Mouse (Mus musculus): Measurements from ENCODE around the gene Tmod3. TPM values are rescaled to one million over a fixed set of nuclear protein-coding genes. Genes with fewer than 3 reads are reported as not detected.
"Not testable (repeated sequence)": the region's sequence is repeated elsewhere in the genome, so short reads cannot be mapped to it uniquely, and the experiment has no call there.

The Tmod3 gene
- polyA plus RNA-seq, 1 experiment: not detected

DNA sequence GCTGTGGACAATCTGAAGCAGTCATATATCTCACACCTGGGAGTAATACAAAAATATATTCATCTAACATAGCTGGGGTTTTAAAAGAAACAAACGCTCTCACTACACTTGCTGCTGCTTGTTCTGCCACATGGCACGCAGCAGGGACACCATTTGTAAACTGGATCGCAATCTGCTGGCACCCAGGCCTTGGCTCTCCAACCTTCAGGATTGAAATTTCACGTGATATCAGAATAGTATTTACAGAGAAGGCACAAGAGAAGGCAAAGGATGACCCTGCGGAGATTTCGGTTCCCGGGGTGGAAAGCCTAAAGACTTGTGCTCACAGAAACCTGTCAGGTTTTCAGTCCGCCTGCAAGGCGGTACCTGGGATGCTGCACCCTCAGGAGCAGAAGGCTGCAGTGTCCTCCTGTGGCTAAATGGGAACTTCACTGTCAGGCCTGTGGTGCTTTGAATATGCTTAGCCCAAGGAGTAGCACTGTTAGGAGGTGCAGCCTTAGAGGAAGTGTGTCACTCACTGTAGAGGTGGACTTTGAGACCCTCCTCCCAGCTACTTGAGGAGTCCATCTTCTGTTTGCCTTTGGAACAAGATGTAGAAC, 65.0 kb downstream of the Tmod3 start:
- TF ChIP-seq POLR2A (IDR thresholded peaks at IDR 0.05; ENCODE audit: insufficient read depth, low read depth, low read length): no peak
- TF ChIP-seq CTCF (IDR thresholded peaks at IDR 0.05; ENCODE audit: insufficient read depth, low read depth, low read length): no peak
- WGBS: 85% methylated on average over 9 of the region's 9 CpGs
- Histone ChIP-seq H3K27ac (ENCODE audit: insufficient read depth, low read depth, low read length) (no peak overlapping the region), H3K4me3 (ENCODE audit: insufficient read depth, low read depth, low read length) (no peak overlapping the region), H3K4me1 (ENCODE audit: control insufficient read depth, insufficient read depth, low read length) (no peaks in the 10 kb centered on the region)

DNA sequence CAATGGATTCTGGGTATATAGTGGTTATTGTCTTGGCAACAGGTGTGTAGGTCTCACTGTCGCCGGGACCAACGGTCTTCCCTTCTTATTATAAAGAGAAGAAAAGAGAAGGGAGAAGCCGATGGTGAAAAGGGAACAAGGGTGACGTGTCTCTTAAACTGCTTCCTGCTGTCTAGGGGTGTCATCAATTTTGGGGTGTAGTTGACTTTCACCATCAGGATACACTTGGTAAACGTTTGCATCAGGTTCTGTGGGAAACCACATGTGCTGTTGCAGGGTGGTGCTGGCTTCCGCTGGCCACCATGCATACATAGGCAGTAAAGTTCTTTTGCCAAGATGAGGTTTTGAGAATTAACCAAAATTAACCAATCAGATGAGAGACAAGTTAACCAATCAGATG, 71.2 kb downstream of the Tmod3 start:
- WGBS: 96% methylated on average over 7 of the region's 7 CpGs
- H3K4me3 ChIP-seq (ENCODE audit: insufficient read depth, low read depth, low read length); H3K4me1 ChIP-seq (ENCODE audit: control insufficient read depth, insufficient read depth, low read length); H3K27ac ChIP-seq (ENCODE audit: insufficient read depth, low read depth, low read length): not testable (repeated sequence)

DNA sequence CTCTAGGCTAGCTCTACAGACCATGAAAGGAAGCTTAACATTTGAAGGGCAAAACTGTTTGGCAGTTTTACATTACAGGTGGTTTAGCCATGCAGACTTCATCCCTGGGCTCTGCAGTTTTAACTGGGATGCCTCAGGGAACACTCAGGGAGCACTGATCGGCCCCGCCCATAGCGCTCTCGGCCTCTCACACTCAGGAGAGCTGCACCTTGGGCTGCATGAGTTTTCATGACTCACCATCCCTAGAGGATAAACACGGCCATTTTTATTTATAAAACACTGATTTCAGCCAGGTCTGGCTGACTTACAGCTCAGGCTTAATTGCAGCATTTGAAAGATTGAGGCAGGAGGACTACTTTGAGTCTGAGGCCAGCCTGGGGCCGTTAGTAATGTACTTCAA, 74.2 kb downstream of the Tmod3 start:
- H3K4me3 ChIP-seq (ENCODE audit: insufficient read depth, low read depth, low read length): no peak overlapping the region
- H3K27ac ChIP-seq (ENCODE audit: insufficient read depth, low read depth, low read length): no peak overlapping the region
- no peaks in the 10 kb centered on the region for H3K4me1 ChIP-seq (ENCODE audit: control insufficient read depth, insufficient read depth, low read length)
- TF ChIP-seq CTCF (IDR thresholded peaks at IDR 0.05; ENCODE audit: insufficient read depth, low read depth, low read length) (no peak), POLR2A (IDR thresholded peaks at IDR 0.05; ENCODE audit: insufficient read depth, low read depth, low read length) (no peak)
- 75% methylated on average over 6 of the region's 6 CpGs for WGBS

DNA sequence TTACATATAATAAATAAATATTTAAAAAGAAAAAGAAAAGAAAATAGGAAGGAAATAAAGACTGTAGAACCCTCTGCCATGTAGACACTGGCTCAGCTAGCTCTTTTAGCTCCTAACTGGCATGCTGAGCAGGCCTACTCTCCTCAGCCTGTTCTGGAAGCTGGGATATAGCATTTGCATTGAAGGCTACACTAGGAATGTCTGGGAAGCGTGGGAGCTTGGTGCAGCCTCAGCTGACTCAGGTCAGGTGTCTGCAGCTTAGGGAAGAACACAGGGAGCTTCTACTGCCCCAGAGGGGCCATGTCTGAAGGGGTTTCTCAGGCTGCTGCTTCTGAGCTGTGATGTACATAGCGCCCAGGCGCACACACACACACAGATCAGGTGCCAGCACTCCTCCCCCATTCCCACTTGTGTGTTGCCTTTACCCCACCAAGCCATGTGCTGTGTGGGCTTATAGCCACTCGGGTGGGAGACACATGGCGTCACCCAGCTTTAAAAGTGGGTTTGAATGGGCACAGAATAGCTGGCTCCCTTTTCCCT, 78.9 kb downstream of the Tmod3 start:
- Histone ChIP-seq H3K4me3 (ENCODE audit: insufficient read depth, low read depth, low read length) (no peak overlapping the region), H3K4me1 (ENCODE audit: control insufficient read depth, insufficient read depth, low read length) (no peaks in the 10 kb centered on the region), H3K27ac (ENCODE audit: insufficient read depth, low read depth, low read length) (no peak overlapping the region)
- TF ChIP-seq CTCF (IDR thresholded peaks at IDR 0.05; ENCODE audit: insufficient read depth, low read depth, low read length) (no peak), POLR2A (IDR thresholded peaks at IDR 0.05; ENCODE audit: insufficient read depth, low read depth, low read length) (no peak)
- WGBS: 90% methylated on average over 5 of the region's 5 CpGs

DNA sequence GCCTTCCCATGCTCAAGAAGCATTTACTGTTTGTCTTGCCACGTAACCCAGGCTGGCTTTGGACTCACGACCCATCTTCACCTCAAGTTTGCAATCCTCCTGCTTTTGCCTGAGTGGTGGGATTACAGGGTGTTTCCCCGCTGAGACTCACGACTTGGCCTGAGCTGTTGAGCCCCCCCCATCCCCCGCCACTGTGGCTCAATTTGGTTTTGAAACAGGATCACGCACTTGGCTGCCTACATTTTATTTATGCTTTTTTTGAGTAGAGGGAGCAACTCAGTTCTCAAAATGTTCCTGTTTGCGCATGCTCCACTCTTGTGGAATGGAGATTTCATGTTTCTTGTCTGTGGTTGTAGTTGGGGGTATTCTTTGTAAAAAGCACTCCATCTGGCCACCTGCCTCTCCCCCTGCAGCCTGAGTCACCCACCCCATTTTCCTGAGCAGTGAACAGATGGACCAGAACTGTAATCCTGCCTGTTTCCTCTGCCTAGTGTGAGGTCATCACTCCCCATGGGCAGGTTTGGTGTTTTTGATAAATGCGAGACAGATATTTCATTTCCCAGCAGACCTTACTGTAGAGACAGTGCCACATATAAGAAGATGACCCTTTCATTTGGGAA, 80.2 kb downstream of the Tmod3 start:
- Histone ChIP-seq H3K4me1 (ENCODE audit: control insufficient read depth, insufficient read depth, low read length) (no peaks in the 10 kb centered on the region), H3K27ac (ENCODE audit: insufficient read depth, low read depth, low read length) (no peak overlapping the region), H3K4me3 (ENCODE audit: insufficient read depth, low read depth, low read length) (no peak overlapping the region)
- 65% methylated on average over 8 of the region's 8 CpGs for WGBS
- TF ChIP-seq CTCF (IDR thresholded peaks at IDR 0.05; ENCODE audit: insufficient read depth, low read depth, low read length) (no peak), POLR2A (IDR thresholded peaks at IDR 0.05; ENCODE audit: insufficient read depth, low read depth, low read length) (no peak)

DNA sequence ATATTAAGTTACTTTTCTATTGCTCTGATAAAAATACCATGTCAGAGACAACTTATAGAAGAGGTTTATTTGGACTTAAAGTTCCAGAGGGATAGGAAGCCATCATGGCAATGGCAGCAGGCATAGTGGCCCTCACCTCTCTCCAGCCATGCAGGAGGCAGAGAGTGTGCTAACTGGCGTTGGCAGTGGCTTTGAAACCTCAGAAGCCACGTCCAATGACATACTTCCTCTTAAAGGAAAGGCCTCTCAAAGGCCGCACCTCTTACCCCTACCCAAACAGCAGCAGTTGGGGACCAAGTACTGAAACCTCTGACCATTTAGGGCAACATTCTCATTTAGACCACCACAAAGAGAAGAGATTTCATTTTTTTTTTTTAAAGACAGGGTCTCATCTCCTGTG, 82.2 kb downstream of the Tmod3 start:
- Histone ChIP-seq H3K4me3 (ENCODE audit: insufficient read depth, low read depth, low read length) (no peak overlapping the region), H3K4me1 (ENCODE audit: control insufficient read depth, insufficient read depth, low read length) (no peaks in the 10 kb centered on the region), H3K27ac (ENCODE audit: insufficient read depth, low read depth, low read length) (no peak overlapping the region)
- TF ChIP-seq POLR2A (IDR thresholded peaks at IDR 0.05; ENCODE audit: insufficient read depth, low read depth, low read length) (no peak), CTCF (IDR thresholded peaks at IDR 0.05; ENCODE audit: insufficient read depth, low read depth, low read length) (no peak)
- WGBS: 81% methylated on average over 3 of the region's 3 CpGs

DNA sequence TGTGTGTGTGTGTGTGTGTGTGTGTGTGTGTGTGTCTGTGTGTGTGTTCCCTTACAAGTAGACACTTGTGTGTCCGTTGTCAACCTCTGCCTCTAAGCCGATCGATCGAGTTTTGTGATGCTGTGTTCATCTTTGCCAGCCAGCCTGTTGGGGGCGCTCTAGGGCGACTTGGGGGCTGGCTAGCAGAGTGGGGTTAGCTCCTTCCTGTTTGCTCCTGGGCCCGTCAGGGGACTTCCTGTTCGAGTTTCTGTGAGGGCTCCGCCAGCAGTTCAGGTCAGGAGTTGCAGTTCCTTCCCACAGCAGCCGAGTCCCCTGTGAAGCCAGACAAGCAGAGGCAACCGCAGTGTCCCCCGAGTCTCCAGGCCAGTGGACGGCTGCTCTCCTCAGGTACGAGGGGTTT, 91.2 kb downstream of the Tmod3 start:
- H3K27ac ChIP-seq (ENCODE audit: insufficient read depth, low read depth, low read length): no peak overlapping the region
- H3K4me1 ChIP-seq (ENCODE audit: control insufficient read depth, insufficient read depth, low read length): peaks cover 14% of the 10 kb centered on the region
- 86% methylated on average over 14 of the region's 14 CpGs for WGBS
- no peak overlapping the region for H3K4me3 ChIP-seq (ENCODE audit: insufficient read depth, low read depth, low read length)
- TF ChIP-seq POLR2A (IDR thresholded peaks at IDR 0.05; ENCODE audit: insufficient read depth, low read depth, low read length): no peak
- TF ChIP-seq CTCF (IDR thresholded peaks at IDR 0.05; ENCODE audit: insufficient read depth, low read depth, low read length): no peak

DNA sequence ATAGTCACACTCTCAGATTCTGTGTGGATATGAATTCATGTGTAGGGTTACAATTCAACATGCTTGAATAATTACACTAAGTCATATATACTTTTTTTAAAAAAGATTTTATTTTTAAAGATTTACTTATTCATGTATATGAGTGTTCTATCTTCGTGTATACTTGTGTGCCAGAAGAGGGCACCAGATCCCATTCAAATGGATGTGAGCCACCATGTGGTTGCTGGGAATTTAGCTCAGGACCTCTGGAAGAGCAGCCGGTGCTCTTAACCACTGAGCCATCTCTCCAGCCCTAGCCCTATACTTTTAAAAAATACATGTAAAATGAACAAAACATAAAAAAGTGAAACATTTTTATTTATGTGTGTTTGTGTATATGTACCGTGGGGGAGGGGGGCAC, 91.9 kb downstream of the Tmod3 start:
- 95% methylated on average over 3 of the region's 3 CpGs for WGBS
- no peak overlapping the region for H3K4me3 ChIP-seq (ENCODE audit: insufficient read depth, low read depth, low read length)
- peaks cover 14% of the 10 kb centered on the region for H3K4me1 ChIP-seq (ENCODE audit: control insufficient read depth, insufficient read depth, low read length)
- no peak overlapping the region for H3K27ac ChIP-seq (ENCODE audit: insufficient read depth, low read depth, low read length)
- TF ChIP-seq POLR2A (IDR thresholded peaks at IDR 0.05; ENCODE audit: insufficient read depth, low read depth, low read length) (no peak), CTCF (IDR thresholded peaks at IDR 0.05; ENCODE audit: insufficient read depth, low read depth, low read length) (no peak)

DNA sequence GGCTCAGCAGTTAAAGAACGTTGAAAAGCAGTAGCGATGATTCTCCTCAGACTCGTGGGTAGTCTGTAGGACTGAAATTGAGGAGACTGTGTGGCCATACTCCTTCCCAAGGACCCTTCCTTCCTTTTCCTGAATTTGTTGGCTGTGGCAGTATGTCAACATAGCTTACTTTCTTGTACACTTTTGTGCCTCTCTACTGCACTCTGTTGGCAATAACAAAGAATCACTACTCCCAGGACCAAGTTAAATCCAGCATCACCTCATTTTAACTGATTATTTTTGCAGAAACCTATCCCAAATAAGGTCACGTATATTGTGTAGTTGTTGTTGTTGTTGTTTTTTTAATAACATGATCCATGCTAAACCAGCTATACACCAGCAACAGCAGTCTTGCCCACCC, 92.8 kb downstream of the Tmod3 start:
- 81% methylated on average over 4 of the region's 4 CpGs for WGBS
- Histone ChIP-seq H3K4me1 (ENCODE audit: control insufficient read depth, insufficient read depth, low read length) (peaks cover 14% of the 10 kb centered on the region), H3K27ac (ENCODE audit: insufficient read depth, low read depth, low read length) (no peak overlapping the region), H3K4me3 (ENCODE audit: insufficient read depth, low read depth, low read length) (no peak overlapping the region)
- TF ChIP-seq POLR2A (IDR thresholded peaks at IDR 0.05; ENCODE audit: insufficient read depth, low read depth, low read length) (no peak), CTCF (IDR thresholded peaks at IDR 0.05; ENCODE audit: insufficient read depth, low read depth, low read length) (no peak)
